Comparison of ENCODE assay signal across 20 mouse cellular contexts in genomic region chr2:103833816-103834445, GRCm38 (mm10).
"Had no signal": no experiment of that assay in that cellular context is flagged by ENCODE, and none has a peak within 500 bp of the region (broad histone marks: within the 10 kb centered on the region; RNA-seq: fewer than 3 reads in every experiment).

No protein-coding gene starts in this region.

- H3K4me3 ChIP-seq: layer of hippocampus, adult 2 months; liver, embryonic 13.5 days; neural tube, embryonic 12.5 days; neural tube, embryonic 15.5 days had no signal

- H3K9ac ChIP-seq: liver, embryonic 13.5 days; lung, embryonic 14.5 days; neural tube, embryonic 12.5 days; neural tube, embryonic 15.5 days had no signal

- DNase-seq: kidney, adult 8-10 months; kidney, postnatal 25 days; layer of hippocampus, adult 9-11 months; liver, embryonic 13.5 days; lung, embryonic 14.5 days; midbrain, embryonic 14.5 days; right cerebral cortex, adult 18-20 months; right cerebral cortex, postnatal 14 days; right cerebral cortex, postnatal 4 days; thymus, adult 2 months; thymus, postnatal 14 days; thymus, postnatal 4 days had no signal

- H3K27me3 ChIP-seq: liver, embryonic 13.5 days; neural tube, embryonic 12.5 days; neural tube, embryonic 15.5 days had no signal

- ATAC-seq: intestine, postnatal 0 days; lung, postnatal 0 days had no signal

- H3K4me1 ChIP-seq: neural tube, embryonic 12.5 days had no signal

- H3K9me3 ChIP-seq: liver, embryonic 13.5 days; neural tube, embryonic 12.5 days; neural tube, embryonic 15.5 days had no signal

- H3K27ac ChIP-seq: layer of hippocampus, adult 2 months; liver, embryonic 13.5 days; macrophage; neural tube, embryonic 12.5 days; neural tube, embryonic 15.5 days; stomach, postnatal 0 days had no signal

- H3K4me2 ChIP-seq: liver, embryonic 13.5 days; lung, embryonic 14.5 days; midbrain, embryonic 11.5 days; neural tube, embryonic 12.5 days; neural tube, embryonic 15.5 days had no signal

- H3K36me3 ChIP-seq: liver, embryonic 13.5 days; neural tube, embryonic 12.5 days; neural tube, embryonic 15.5 days had no signal
